Mouse (Mus musculus) megakaryocyte, embryonic 14.5 days (primary cell): Measurements from ENCODE around the gene Adgrg3. TPM values are rescaled to one million over a fixed set of nuclear protein-coding genes. Genes with fewer than 3 reads are reported as not detected.
"Not testable (repeated sequence)": the region's sequence is repeated elsewhere in the genome, so short reads cannot be mapped to it uniquely, and the experiment has no call there.

ENCODE experiments used
- H3K27me3 ChIP-seq: replicated peaks from 2 replicates; pipeline ENCODE3; 2012; ENCODE audit warnings: inconsistent platforms
- H3K36me3 ChIP-seq: replicated peaks from 2 replicates; pipeline ENCODE3; 2012; ENCODE audit warnings: low read length, inconsistent platforms, mixed read lengths
- H3K4me1 ChIP-seq: 2 replicates; pipeline ENCODE4 v1.6.1; 2012; ENCODE audit warnings: inconsistent platforms
- H3K4me3 ChIP-seq: replicated peaks from 2 replicates; pipeline ENCODE3; 2012; ENCODE audit warnings: moderate library complexity, mild to moderate bottlenecking, inconsistent platforms
- H3K9me3 ChIP-seq: 2 replicates; pipeline ENCODE4 v1.6.1; 2012; ENCODE audit warnings: inconsistent platforms
- FLI1 ChIP-seq: IDR thresholded peaks from 2 replicates; pipeline ENCODE4 v1.6.1; 2012; ENCODE audit warnings: low read length, inconsistent platforms, mixed read lengths
- GATA1 ChIP-seq: IDR thresholded peaks from 3 replicates; pipeline ENCODE4 v1.6.1; 2012; ENCODE audit warnings: mixed read lengths, low read length, inconsistent platforms, borderline replicate concordance
- polyA plus RNA-seq: library from polyadenylated mRNA; stranded (reverse); fragments of >175 nt; gene quantifications from 2 replicates; pipeline ENCODE4 v1.2.3, GENCODE M21; 2012; ENCODE audit warnings: low replicate concordance; ENCODE audit not compliant: insufficient read depth

The Adgrg3 gene
- polyA plus RNA-seq, 1 experiment = 111 TPM

- peaks cover 84% of the 10 kb centered on the region for H3K36me3 ChIP-seq
- TF ChIP-seq GATA1 (no peak), FLI1 (no peak)
- no peaks in the 10 kb centered on the region for H3K27me3 ChIP-seq
- H3K4me1 ChIP-seq = peaks cover 92% of the 10 kb centered on the region
- H3K9me3 ChIP-seq = peaks cover 4% of the 10 kb centered on the region; the same call in 1 of the 2 replicates
- peak overlapping the region; percentile 91 for H3K4me3 ChIP-seq
Measured at GRCm38 (mm10) chr8:95020821-95021220, 3.3 kb downstream of the Adgrg3 start.

- TF ChIP-seq GATA1 (no peak), FLI1 (no peak)
- Histone ChIP-seq H3K4me1 (peaks cover 72% of the 10 kb centered on the region), H3K36me3 (peaks cover 84% of the 10 kb centered on the region), H3K27me3 (no peaks in the 10 kb centered on the region), H3K9me3 (peaks cover 4% of the 10 kb centered on the region; the same call in 1 of the 2 replicates), H3K4me3 (peak overlapping the region; percentile 91)
Measured at GRCm38 (mm10) chr8:95023201-95023600, 5.7 kb downstream of the Adgrg3 start.

- Histone ChIP-seq H3K4me1 (peaks cover 60% of the 10 kb centered on the region), H3K4me3 (peak overlapping the region; percentile 29), H3K36me3 (peaks cover 84% of the 10 kb centered on the region), H3K9me3 (peaks cover 4% of the 10 kb centered on the region; the same call in 1 of the 2 replicates), H3K27me3 (no peaks in the 10 kb centered on the region)
- TF ChIP-seq GATA1 (no peak), FLI1 (no peak)
Measured at GRCm38 (mm10) chr8:95024387-95024786, 6.9 kb downstream of the Adgrg3 start.

- Histone ChIP-seq H3K4me3 (no peak overlapping the region), H3K27me3 (no peaks in the 10 kb centered on the region), H3K9me3 (peaks cover 4% of the 10 kb centered on the region; the same call in 1 of the 2 replicates), H3K36me3 (peaks cover 93% of the 10 kb centered on the region), H3K4me1 (peaks cover 58% of the 10 kb centered on the region)
- no peak for TF ChIP-seq GATA1
- TF ChIP-seq FLI1 = no peak
Measured at GRCm38 (mm10) chr8:95025421-95025820, 7.9 kb downstream of the Adgrg3 start.

GRCm38 (mm10) chr8:95028391-95028790 lies 10.9 kb downstream of the Adgrg3 start:
- H3K4me3 ChIP-seq, H3K27me3 ChIP-seq, H3K9me3 ChIP-seq: not testable (repeated sequence)
- peaks cover 51% of the 10 kb centered on the region for H3K4me1 ChIP-seq
- peaks cover 89% of the 10 kb centered on the region for H3K36me3 ChIP-seq

GRCm38 (mm10) chr8:95037106-95037925 lies 19.8 kb downstream of the Adgrg3 start:
- peak overlapping the region; percentile 85 for H3K4me3 ChIP-seq
- H3K4me1 ChIP-seq = peaks cover 96% of the 10 kb centered on the region
- no peaks in the 10 kb centered on the region for H3K27me3 ChIP-seq
- no peaks in the 10 kb centered on the region for H3K9me3 ChIP-seq
- no peak for TF ChIP-seq GATA1
- no peak for TF ChIP-seq FLI1
- peaks cover 95% of the 10 kb centered on the region for H3K36me3 ChIP-seq

- Histone ChIP-seq H3K9me3 (no peaks in the 10 kb centered on the region), H3K27me3 (no peaks in the 10 kb centered on the region), H3K4me1 (peaks cover 91% of the 10 kb centered on the region), H3K4me3 (no peak overlapping the region), H3K36me3 (peaks cover 91% of the 10 kb centered on the region)
- no peak for TF ChIP-seq GATA1
- no peak for TF ChIP-seq FLI1
Measured at GRCm38 (mm10) chr8:95041883-95042784, 24.6 kb downstream of the Adgrg3 start.

GRCm38 (mm10) chr8:95044811-95045210 lies 27.3 kb downstream of the Adgrg3 start:
- Histone ChIP-seq H3K27me3 (no peaks in the 10 kb centered on the region), H3K9me3 (no peaks in the 10 kb centered on the region), H3K4me3 (no peak overlapping the region), H3K4me1 (peaks cover 93% of the 10 kb centered on the region), H3K36me3 (peaks cover 73% of the 10 kb centered on the region)
- TF ChIP-seq GATA1 = no peak
- no peak for TF ChIP-seq FLI1

- peak; percentile 24; the same call in 1 of the 3 replicates for TF ChIP-seq GATA1
- peak; percentile 84 for TF ChIP-seq FLI1
- H3K4me1 ChIP-seq = peaks cover 89% of the 10 kb centered on the region
- peaks cover 59% of the 10 kb centered on the region for H3K36me3 ChIP-seq
- H3K4me3 ChIP-seq = peak overlapping the region; percentile 72
- no peaks in the 10 kb centered on the region for H3K27me3 ChIP-seq
- H3K9me3 ChIP-seq = no peaks in the 10 kb centered on the region
Measured at GRCm38 (mm10) chr8:95046982-95047381, 29.5 kb downstream of the Adgrg3 start.

GRCm38 (mm10) chr8:95047884-95048680 lies 30.6 kb downstream of the Adgrg3 start:
- Histone ChIP-seq H3K9me3 (no peaks in the 10 kb centered on the region), H3K36me3 (peaks cover 54% of the 10 kb centered on the region), H3K27me3 (no peaks in the 10 kb centered on the region), H3K4me3 (peak overlapping the region; percentile 16), H3K4me1 (peaks cover 88% of the 10 kb centered on the region)
- TF ChIP-seq GATA1 (no peak), FLI1 (no peak)
